Mouse (Mus musculus): ENCODE measurements around the gene Gtf2f1. TPM values are rescaled to one million over a fixed set of nuclear protein-coding genes. Genes with fewer than 3 reads are reported as not detected.
A peak's percentile ranks its signal among the peaks of the same experiment; 100 is the strongest.

Gtf2f1 gene
- total and polyA plus RNA-seq, 3 experiments: 145 to 171 TPM; not detected in 1

DNA sequence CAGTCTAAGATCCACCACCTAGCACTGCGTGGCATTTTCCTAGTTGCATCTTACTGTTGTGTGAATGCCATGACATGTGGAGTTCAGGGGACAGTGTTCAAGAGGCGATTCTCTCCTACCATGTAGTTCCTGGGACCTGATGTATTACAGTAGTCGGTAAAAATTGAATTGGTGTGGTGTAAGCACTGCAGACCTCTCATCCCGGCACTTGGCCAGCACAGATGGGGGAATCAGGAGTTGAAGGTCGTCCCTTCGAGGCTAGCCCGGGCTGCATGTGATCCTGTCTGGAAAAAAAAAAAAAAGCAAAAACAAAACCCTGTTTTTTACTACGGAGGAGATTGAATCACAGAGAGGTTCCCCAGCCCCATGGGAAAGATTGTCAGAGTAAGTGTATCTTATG, 16.0 kb downstream of the Gtf2f1 start:
- Histone ChIP-seq H3K4me3 (ENCODE audit: control insufficient read depth in 1 of 2, insufficient read depth in 1 of 2, low read depth in 2 of 2, low read length in 2 of 2) (no peak overlapping the region), H3K9ac (ENCODE audit: control insufficient read depth, low read depth, low read length, poor library complexity, severe bottlenecking) (no peak overlapping the region), H3K27ac (ENCODE audit: control insufficient read depth, low read depth, low read length) (no peak overlapping the region), H3K36me3 (ENCODE audit: control insufficient read depth in 1 of 2, insufficient read depth in 2 of 2, low read length in 2 of 2) (peaks cover 2 to 8% of the 10 kb centered on the region in 2 experiments), H3K79me2 (ENCODE audit: control insufficient read depth, insufficient read depth, low read length, poor library complexity) (peaks cover 17% of the 10 kb centered on the region), H3K9me3 (replicated peaks; ENCODE audit: insufficient read depth, low read length) (no peaks in the 10 kb centered on the region), H3K27me3 (ENCODE audit: control insufficient read depth in 1 of 2, insufficient read depth in 2 of 2, low read length in 2 of 2) (no peaks in the 10 kb centered on the region), H3K4me1 (ENCODE audit: control insufficient read depth in 1 of 2, insufficient read depth in 2 of 2, low read length in 2 of 2) (peaks cover 0 to 19% of the 10 kb centered on the region in 2 experiments; a peak in 2 of 4 replicates)
- TF ChIP-seq ZKSCAN1 (IDR thresholded peaks at IDR 0.05; ENCODE audit: low read depth, low read length): no peak
- TF ChIP-seq POLR2A (IDR thresholded peaks at IDR 0.05; ENCODE audit: control insufficient read depth in 1 of 2, insufficient read depth in 1 of 2, low read depth in 1 of 2, low read length in 2 of 2, poor library complexity in 1 of 2): no peak
- no peak for TF ChIP-seq USF1 (IDR thresholded peaks at IDR 0.05; ENCODE audit: low read depth, low read length)
- 0 out of 2 replicates have a peak, but pooled peaks have one; percentile 7 for TF ChIP-seq ZNF384 (IDR thresholded peaks at IDR 0.05; ENCODE audit: low read depth, low read length)
- TF ChIP-seq KAT2A (conservative IDR thresholded peaks at IDR 0.05; ENCODE audit: low read depth, low read length): no peak
- no peak for TF ChIP-seq JUND (IDR thresholded peaks at IDR 0.05; ENCODE audit: low read depth, low read length)
- no peak for DNase-seq (ENCODE audit: low read depth, low spot score)

DNA sequence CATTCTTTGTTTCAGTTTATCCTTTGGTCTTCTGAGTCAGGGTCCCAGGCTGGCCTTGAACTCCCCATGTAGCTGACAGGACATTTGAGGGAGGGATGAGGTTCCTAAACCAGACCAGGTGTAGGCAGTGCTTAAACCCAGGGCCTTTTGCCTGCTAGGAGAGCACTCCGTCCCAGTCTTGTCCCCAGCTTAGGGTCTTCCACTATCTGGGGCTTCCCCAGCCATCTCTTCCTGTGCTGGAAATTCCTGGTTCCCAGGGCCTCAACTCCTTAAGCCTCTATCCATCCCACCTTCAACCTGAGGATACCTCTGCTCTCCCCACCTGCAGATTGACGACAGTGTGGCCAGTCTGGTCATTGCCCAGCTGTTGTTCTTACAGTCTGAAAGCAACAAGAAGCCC, 20.1 kb downstream of the Gtf2f1 start:
- no peak for DNase-seq (ENCODE audit: low read depth, low spot score)
- no peaks in the 10 kb centered on the region for H3K9me3 ChIP-seq (replicated peaks; ENCODE audit: insufficient read depth, low read length)
- no peak for TF ChIP-seq TCF12 (IDR thresholded peaks at IDR 0.05; ENCODE audit: low read depth, low read length)
- no peak for TF ChIP-seq GABPA (IDR thresholded peaks at IDR 0.05; ENCODE audit: low read depth, low read length)
- H3K79me2 ChIP-seq (ENCODE audit: control insufficient read depth, insufficient read depth, low read length, poor library complexity): peaks cover 17% of the 10 kb centered on the region
- peak overlapping the region; percentile 83 for H3K9ac ChIP-seq (ENCODE audit: control insufficient read depth, low read depth, low read length, poor library complexity, severe bottlenecking)
- H3K4me3 ChIP-seq (ENCODE audit: control insufficient read depth in 1 of 2, insufficient read depth in 1 of 2, low read depth in 2 of 2, low read length in 2 of 2): peak overlapping the region; percentile 72 to 86
- H3K4me1 ChIP-seq (ENCODE audit: control insufficient read depth in 1 of 2, insufficient read depth in 2 of 2, low read length in 2 of 2): peaks cover 0 to 11% of the 10 kb centered on the region in 2 experiments; a peak in 2 of 4 replicates
- peaks cover 2 to 8% of the 10 kb centered on the region in 2 experiments for H3K36me3 ChIP-seq (ENCODE audit: control insufficient read depth in 1 of 2, insufficient read depth in 2 of 2, low read length in 2 of 2)
- H3K27me3 ChIP-seq (ENCODE audit: control insufficient read depth in 1 of 2, insufficient read depth in 2 of 2, low read length in 2 of 2): no peaks in the 10 kb centered on the region
- no peak overlapping the region for H3K27ac ChIP-seq (ENCODE audit: control insufficient read depth, low read depth, low read length)

DNA sequence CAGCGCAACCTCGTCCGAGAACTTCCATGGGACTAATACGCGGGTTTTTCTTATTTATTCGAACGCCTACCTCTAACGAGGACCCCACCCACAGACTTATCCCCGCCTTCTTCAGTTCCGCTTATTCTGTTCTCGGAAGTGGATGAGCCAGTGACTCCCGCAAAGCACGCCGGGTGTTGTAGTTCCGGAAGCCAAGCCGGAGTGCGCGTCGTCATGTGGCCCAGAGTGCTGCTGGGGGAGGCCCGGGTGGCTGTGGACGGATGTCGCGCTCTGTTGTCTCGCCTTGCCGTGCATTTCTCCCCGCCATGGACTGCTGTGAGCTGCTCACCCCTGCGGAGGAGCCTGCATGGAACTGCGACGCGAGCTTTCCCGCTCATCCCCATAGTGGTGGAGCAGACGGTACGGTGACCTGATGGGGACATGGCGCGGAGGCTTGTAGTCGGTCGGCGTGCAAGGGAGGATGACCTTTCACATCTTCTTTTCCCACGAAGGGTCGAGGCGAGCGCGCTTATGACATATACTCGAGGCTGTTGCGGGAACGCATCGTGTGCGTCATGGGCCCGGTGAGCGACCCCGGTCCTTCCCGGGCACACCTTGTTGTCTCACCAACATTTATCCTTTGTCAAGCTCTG, 20.9 kb downstream of the Gtf2f1 start, which contains the start of gene Clpp:
Gene Clpp, plus strand, starts transcription at position 191 of the 632 bp plus-strand sequence.
- Histone ChIP-seq H3K4me3 (ENCODE audit: control insufficient read depth in 1 of 2, insufficient read depth in 1 of 2, low read depth in 2 of 2, low read length in 2 of 2) (peak within 1 kb of the TSS; percentile 72 to 86), H3K9ac (ENCODE audit: control insufficient read depth, low read depth, low read length, poor library complexity, severe bottlenecking) (peak within 1 kb of the TSS; percentile 83), H3K79me2 (ENCODE audit: control insufficient read depth, insufficient read depth, low read length, poor library complexity) (peaks cover 17% of the 10 kb centered on the region), H3K4me1 (ENCODE audit: control insufficient read depth in 1 of 2, insufficient read depth in 2 of 2, low read length in 2 of 2) (peaks cover 0 to 11% of the 10 kb centered on the region in 2 experiments; a peak in 2 of 4 replicates), H3K27me3 (ENCODE audit: control insufficient read depth in 1 of 2, insufficient read depth in 2 of 2, low read length in 2 of 2) (no peaks in the 10 kb centered on the region), H3K36me3 (ENCODE audit: control insufficient read depth in 1 of 2, insufficient read depth in 2 of 2, low read length in 2 of 2) (peaks cover 0 to 8% of the 10 kb centered on the region in 2 experiments; a peak in 3 of 4 replicates), H3K9me3 (replicated peaks; ENCODE audit: insufficient read depth, low read length) (no peaks in the 10 kb centered on the region), H3K27ac (ENCODE audit: control insufficient read depth, low read depth, low read length) (peak within 1 kb of the TSS; percentile 61)
- peak; percentile 98 for DNase-seq (ENCODE audit: low read depth, low spot score)
- TF ChIP-seq MYB (IDR thresholded peaks at IDR 0.05; ENCODE audit: low read depth, low read length) (no peak), CHD2 (IDR thresholded peaks at IDR 0.05; ENCODE audit: low read length) (no peak), CHD1 (IDR thresholded peaks at IDR 0.05; ENCODE audit: low read depth, low read length) (no peak), NELFE (IDR thresholded peaks at IDR 0.05; ENCODE audit: low read depth, low read length) (peak; percentile 87), SMC3 (IDR thresholded peaks at IDR 0.05; ENCODE audit: low read depth, low read length) (no peak), MYC (IDR thresholded peaks at IDR 0.05; ENCODE audit: low read depth, low read length) (peak; percentile 75), POLR2AphosphoS2 (IDR thresholded peaks at IDR 0.05; ENCODE audit: low read length) (peak; percentile 73), USF2 (IDR thresholded peaks at IDR 0.05; ENCODE audit: borderline replicate concordance in 1 of 2, insufficient read depth in 1 of 2, low read depth in 1 of 2, low read length in 2 of 2) (no peak), SIN3A (IDR thresholded peaks at IDR 0.05; ENCODE audit: low read length) (peak; percentile 93), ZMIZ1 (IDR thresholded peaks at IDR 0.05; ENCODE audit: low read depth, low read length) (no peak), POLR2A (IDR thresholded peaks at IDR 0.05; ENCODE audit: control insufficient read depth in 1 of 2, insufficient read depth in 1 of 2, low read depth in 1 of 2, low read length in 2 of 2, poor library complexity in 1 of 2) (peak; percentile 70 to 92; a peak in 2 of 4 replicates), KAT2A (conservative IDR thresholded peaks at IDR 0.05; ENCODE audit: low read depth, low read length) (peak; percentile 93), NRF1 (IDR thresholded peaks at IDR 0.05; ENCODE audit: insufficient read depth, low read depth, low read length, poor library complexity, severe bottlenecking) (no peak), MAZ (IDR thresholded peaks at IDR 0.05; ENCODE audit: low read depth, low read length) (no peak), TCF12 (IDR thresholded peaks at IDR 0.05; ENCODE audit: low read depth, low read length) (peak; percentile 48; the same call in 1 of the 2 replicates), HCFC1 (IDR thresholded peaks at IDR 0.05; ENCODE audit: low read depth, low read length) (peak; percentile 96), ZNF384 (IDR thresholded peaks at IDR 0.05; ENCODE audit: low read depth, low read length) (no peak), MAFK (IDR thresholded peaks at IDR 0.05; ENCODE audit: borderline replicate concordance, low read depth, low read length) (no peak), ELF1 (IDR thresholded peaks at IDR 0.05; ENCODE audit: low read depth, low read length) (peak; percentile 98), ZC3H11A (IDR thresholded peaks at IDR 0.05; ENCODE audit: low read depth, low read length) (no peak)
